Mouse (Mus musculus) erythroblast, embryonic 14.5 days (primary cell): ENCODE data around the gene Lrrc7. TPM values are rescaled to one million over a fixed set of nuclear protein-coding genes. Genes with fewer than 3 reads are reported as not detected.

Experiments used
- H3K27me3 ChIP-seq: 2 replicates; pipeline ENCODE4 v1.6.1; 2012; ENCODE audit warnings: inconsistent platforms; ENCODE audit not compliant: control insufficient read depth
- H3K36me3 ChIP-seq: 2 replicates; pipeline ENCODE4 v1.6.1; 2012; ENCODE audit warnings: mild to moderate bottlenecking, inconsistent platforms; ENCODE audit not compliant: control insufficient read depth
- H3K4me1 ChIP-seq: 2 replicates; pipeline ENCODE4 v1.6.1; 2012; ENCODE audit warnings: inconsistent platforms; ENCODE audit not compliant: control insufficient read depth
- H3K4me3 ChIP-seq: replicated peaks from 2 replicates; pipeline ENCODE3; 2012; ENCODE audit warnings: moderate library complexity, mild to moderate bottlenecking, inconsistent platforms
- H3K9me3 ChIP-seq: 2 replicates; pipeline ENCODE4 v1.6.1; 2012; ENCODE audit warnings: low read length, inconsistent platforms, mixed read lengths; ENCODE audit not compliant: control insufficient read depth
- GATA1 ChIP-seq: IDR thresholded peaks from 2 replicates; pipeline ENCODE4 v1.6.1; 2012; ENCODE audit warnings: low read length, inconsistent platforms, mixed read lengths
- TAL1 ChIP-seq: IDR thresholded peaks from 3 replicates; pipeline ENCODE4 v1.6.1; 2012; ENCODE audit warnings: low read length, inconsistent platforms, mixed read lengths
- polyA plus RNA-seq: library from polyadenylated mRNA; stranded (reverse); fragments of >175 nt; gene quantifications from 2 replicates; pipeline ENCODE4 v1.2.3, GENCODE M21; 2012

Gene Lrrc7
- polyA plus RNA-seq: 0.03 TPM in 1 of 2 replicates, not detected in the other

DNA sequence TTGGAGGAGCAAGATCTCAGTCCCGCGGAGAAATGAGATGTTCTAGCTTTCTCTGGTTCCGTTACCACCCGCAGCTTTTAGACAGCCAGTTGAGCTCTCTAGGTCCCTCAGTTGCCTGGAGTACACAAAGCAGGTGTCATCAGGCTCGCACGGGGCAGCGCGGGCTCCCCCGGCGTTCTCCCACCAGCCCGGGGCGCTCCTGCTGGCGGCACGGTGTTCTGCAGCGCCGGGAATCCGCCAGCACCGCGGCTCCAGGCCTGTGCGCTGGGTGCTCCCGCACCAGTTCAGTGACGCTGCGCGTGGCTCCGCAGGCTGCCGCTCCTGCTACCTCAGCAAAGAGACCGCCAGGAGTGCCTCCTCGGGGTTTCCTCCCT, at the start of gene Lrrc7:
Gene Lrrc7 (minus strand): TSS at position 235 of the 374 bp plus-strand sequence.
- H3K9me3 ChIP-seq: no peaks in the 10 kb centered on the region
- TF ChIP-seq GATA1 (no peak), TAL1 (no peak)
- H3K36me3 ChIP-seq: no peaks in the 10 kb centered on the region
- H3K4me1 ChIP-seq: no peaks in the 10 kb centered on the region
- H3K27me3 ChIP-seq: peaks cover 33% of the 10 kb centered on the region
- no peak within 1 kb of the TSS for H3K4me3 ChIP-seq

DNA sequence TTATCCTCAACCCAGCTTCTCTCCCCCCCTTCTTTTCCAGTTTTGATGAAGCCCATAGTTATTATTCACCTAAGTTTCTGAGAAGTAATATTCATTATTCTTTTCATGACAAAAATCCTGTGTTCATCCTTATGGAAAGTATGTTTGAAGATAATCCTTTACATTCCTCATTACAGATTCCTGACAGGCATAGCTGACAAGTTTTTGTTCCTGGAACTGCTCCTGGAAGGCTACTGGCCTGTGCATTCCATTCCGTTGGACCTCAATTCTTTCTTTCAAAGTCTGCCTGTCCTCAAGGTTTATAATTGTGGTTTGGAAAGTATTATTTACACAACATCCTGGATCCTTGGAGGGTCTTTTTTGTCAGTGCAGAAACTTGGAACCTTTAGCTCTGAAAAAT, 45.0 kb upstream of the Lrrc7 start:
- no peaks in the 10 kb centered on the region for H3K36me3 ChIP-seq
- no peak overlapping the region for H3K4me3 ChIP-seq
- H3K4me1 ChIP-seq: no peaks in the 10 kb centered on the region
- TF ChIP-seq TAL1: no peak
- no peak for TF ChIP-seq GATA1
- no peaks in the 10 kb centered on the region for H3K27me3 ChIP-seq
- H3K9me3 ChIP-seq: peaks cover 5% of the 10 kb centered on the region

DNA sequence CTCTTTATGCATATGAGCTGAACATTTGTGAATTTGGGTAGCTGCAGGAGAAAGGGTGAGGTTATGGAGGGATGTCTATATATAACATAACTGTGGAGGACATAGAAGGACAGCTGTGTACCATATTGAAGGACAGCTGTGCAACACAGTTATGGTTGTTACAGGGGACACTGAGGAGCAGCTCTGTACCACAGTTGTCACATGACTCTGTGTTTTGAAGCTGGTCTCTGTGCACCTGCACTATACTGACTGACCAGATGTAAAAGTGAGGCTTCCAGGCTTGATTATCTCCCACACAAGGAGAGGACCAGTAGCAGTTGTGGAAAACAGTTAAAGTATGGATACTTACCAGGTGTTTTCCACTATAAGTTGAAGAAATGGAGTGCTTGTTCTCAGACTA, 43.3 kb upstream of the Lrrc7 start:
- Histone ChIP-seq H3K36me3 (no peaks in the 10 kb centered on the region), H3K27me3 (no peaks in the 10 kb centered on the region), H3K9me3 (peaks cover 4% of the 10 kb centered on the region), H3K4me3 (no peak overlapping the region), H3K4me1 (no peaks in the 10 kb centered on the region)
- TF ChIP-seq TAL1: no peak
- TF ChIP-seq GATA1: no peak

- no peaks in the 10 kb centered on the region for H3K36me3 ChIP-seq
- no peaks in the 10 kb centered on the region for H3K9me3 ChIP-seq
- H3K4me1 ChIP-seq: no peaks in the 10 kb centered on the region
- TF ChIP-seq GATA1 (no peak), TAL1 (no peak)
- H3K4me3 ChIP-seq: no peak overlapping the region
- peaks cover 33% of the 10 kb centered on the region for H3K27me3 ChIP-seq
Measured at GRCm38 (mm10) chr3:158561256-158561986, 600 bp downstream of the Lrrc7 start.

- TF ChIP-seq TAL1: no peak
- no peak for TF ChIP-seq GATA1
- H3K4me1 ChIP-seq: no peaks in the 10 kb centered on the region
- no peak overlapping the region for H3K4me3 ChIP-seq
- no peaks in the 10 kb centered on the region for H3K36me3 ChIP-seq
- no peaks in the 10 kb centered on the region for H3K9me3 ChIP-seq
- peaks cover 33% of the 10 kb centered on the region for H3K27me3 ChIP-seq
Measured at GRCm38 (mm10) chr3:158560891-158561255, 1.1 kb downstream of the Lrrc7 start.

DNA sequence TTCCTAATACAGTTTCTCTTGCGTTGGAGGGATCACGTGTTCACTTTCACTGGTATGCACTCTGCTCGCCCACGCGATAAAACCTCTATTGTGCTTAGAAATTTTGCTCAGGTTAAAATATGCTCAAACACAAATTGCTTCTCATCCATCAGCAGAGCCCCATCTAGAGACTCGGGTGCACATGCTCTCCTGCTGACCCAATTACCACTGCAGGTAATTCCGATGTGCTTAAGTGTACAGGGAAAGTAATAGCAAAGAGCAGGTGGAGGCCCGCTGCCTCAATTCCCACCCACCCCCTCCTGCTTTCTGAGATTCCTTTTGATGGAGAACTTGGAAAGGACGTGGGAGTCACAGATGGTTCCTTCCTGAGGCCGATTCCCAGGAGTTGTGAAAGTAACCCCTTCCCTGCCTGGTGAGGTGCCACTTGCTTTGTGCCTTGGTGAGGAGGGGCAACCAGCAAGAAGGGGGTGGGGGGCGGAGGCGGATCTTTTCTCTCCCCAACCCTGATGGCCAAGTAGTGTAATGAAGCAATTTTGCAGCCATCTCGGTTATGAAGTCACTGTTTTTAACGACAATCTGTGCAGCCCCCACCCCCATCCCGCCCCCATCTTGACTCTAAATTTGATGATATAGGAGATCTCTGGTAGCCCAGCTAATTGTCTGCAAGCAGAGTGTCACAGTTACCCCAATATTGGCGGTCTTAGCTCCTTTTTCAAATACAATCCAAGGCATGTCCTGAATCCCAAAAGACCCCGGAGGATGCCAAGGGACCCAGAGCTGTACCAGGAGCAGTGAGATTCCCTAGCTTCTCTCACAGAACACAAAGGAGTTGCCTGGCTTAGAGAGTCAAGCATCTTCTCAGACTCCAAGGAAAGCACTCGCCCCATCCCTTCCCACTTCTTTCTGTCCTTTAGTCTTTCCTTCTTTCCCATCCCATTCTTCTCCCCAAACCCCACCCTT, 2.0 kb downstream of the Lrrc7 start:
- Histone ChIP-seq H3K27me3 (peaks cover 33% of the 10 kb centered on the region), H3K4me3 (no peak overlapping the region), H3K9me3 (no peaks in the 10 kb centered on the region), H3K36me3 (no peaks in the 10 kb centered on the region), H3K4me1 (no peaks in the 10 kb centered on the region)
- TF ChIP-seq TAL1 (no peak), GATA1 (no peak)

DNA sequence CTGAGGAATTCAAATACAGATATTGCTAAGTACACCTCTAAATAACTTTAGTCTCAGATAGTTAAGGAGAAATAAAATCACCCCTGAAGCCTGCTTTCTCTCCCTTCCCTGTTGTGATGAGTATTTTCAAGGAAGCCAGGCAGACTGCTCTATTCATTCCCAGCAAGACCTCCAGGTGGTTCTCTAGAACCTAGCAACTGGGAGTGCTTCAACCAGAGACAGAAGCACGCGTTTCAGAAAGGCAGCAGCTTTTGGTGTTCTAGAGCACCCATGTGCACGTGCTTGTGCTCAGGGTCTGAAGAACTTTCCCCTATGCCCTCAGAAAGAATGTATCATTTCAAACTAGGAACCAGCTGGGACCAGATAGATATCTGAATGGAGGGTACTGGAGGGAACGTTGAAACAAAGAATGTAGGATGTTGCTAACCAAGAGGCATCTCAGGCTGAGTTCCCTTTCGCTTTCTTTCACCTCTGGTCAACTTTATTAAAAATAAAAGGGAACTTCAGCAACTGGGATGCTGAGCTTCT, 2.8 kb downstream of the Lrrc7 start:
- TF ChIP-seq GATA1 (no peak), TAL1 (no peak)
- Histone ChIP-seq H3K9me3 (no peaks in the 10 kb centered on the region), H3K4me1 (no peaks in the 10 kb centered on the region), H3K4me3 (no peak overlapping the region), H3K36me3 (no peaks in the 10 kb centered on the region), H3K27me3 (peaks cover 33% of the 10 kb centered on the region)

GRCm38 (mm10) chr3:158558631-158559030, 3.4 kb downstream of the Lrrc7 start:
- Histone ChIP-seq H3K9me3 (no peaks in the 10 kb centered on the region), H3K27me3 (peaks cover 33% of the 10 kb centered on the region), H3K4me1 (no peaks in the 10 kb centered on the region), H3K4me3 (no peak overlapping the region), H3K36me3 (no peaks in the 10 kb centered on the region)
- TF ChIP-seq TAL1: no peak
- TF ChIP-seq GATA1: no peak

DNA sequence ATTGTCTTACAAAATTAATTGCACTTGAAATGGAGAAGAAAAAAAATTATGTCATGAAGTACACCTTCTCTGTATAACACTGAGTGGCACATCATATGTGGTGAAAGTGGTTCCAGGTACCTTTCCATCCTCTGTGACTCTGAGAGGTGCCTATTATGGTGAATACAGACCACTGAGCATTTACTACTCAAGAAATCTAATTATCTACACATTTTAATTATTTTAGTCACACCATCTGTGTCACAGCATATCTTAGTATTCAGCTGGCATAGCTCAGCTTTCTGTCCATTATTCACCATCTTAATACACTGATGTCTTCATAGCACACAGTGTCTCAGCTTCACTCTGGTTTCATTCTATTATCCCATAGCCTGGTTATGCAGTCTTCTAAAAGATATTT, 7.7 kb downstream of the Lrrc7 start:
- no peak overlapping the region for H3K4me3 ChIP-seq
- no peaks in the 10 kb centered on the region for H3K4me1 ChIP-seq
- TF ChIP-seq TAL1 (no peak), GATA1 (no peak)
- no peaks in the 10 kb centered on the region for H3K36me3 ChIP-seq
- no peaks in the 10 kb centered on the region for H3K9me3 ChIP-seq
- no peaks in the 10 kb centered on the region; the same call in 1 of the 2 replicates for H3K27me3 ChIP-seq
